Mouse (Mus musculus): ENCODE measurements at regions not wholly inside any gene's neighbourhood (a gene's known extent, or its start where the extent isn't known, plus 50 kb on each side); places are given as distances from the start of the nearest gene placed in this dataset.

- WGBS = 58% methylated on average over 1 of the region's 1 CpGs
- no peaks in the 10 kb centered on the region for H3K9me3 ChIP-seq (ENCODE audit: control insufficient read depth, low read length)
- no peaks in the 10 kb centered on the region for H3K27me3 ChIP-seq (ENCODE audit: control insufficient read depth, insufficient read depth, low read depth, low read length)
- H3K4me1 ChIP-seq (replicated peaks; ENCODE audit: control insufficient read depth, insufficient read depth, low read length) = no peaks in the 10 kb centered on the region
- H3K4me3 ChIP-seq (ENCODE audit: low read length) = no peak overlapping the region
- H3K36me3 ChIP-seq (ENCODE audit: control insufficient read depth, insufficient read depth, low read length) = no peaks in the 10 kb centered on the region
- no peak overlapping the region for H3K4me2 ChIP-seq (ENCODE audit: low read depth, low read length)
- no peak overlapping the region for H3K27ac ChIP-seq (ENCODE audit: low read length)
- H3K9ac ChIP-seq (ENCODE audit: low read length) = no peak overlapping the region
- ATAC-seq (ENCODE audit: low read depth) = peak; percentile 71; the same call in 1 of the 2 replicates
These were observed 718.2 kb downstream of the Trim52 start for GRCm38 (mm10) chr14:106824100-106824706.

DNA sequence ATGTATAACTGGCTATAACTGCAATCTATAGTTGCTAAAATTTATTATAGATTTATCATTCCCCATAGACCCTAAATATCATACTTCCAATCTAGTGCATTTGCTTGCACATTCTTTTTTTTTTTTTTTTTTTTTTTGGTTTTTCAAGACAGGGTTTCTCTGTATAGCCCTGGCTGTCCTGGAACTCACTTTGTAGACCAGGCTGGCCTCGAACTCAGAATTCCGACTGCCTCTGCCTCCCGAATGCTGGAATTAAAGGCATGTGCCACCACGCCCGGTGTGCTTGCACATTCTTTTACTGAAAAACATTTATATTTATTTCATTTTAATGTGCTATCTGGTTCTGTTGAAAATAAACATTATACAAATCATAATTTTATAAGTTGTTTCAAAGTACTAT lies 729.7 kb downstream of the Trim52 start:
- Histone ChIP-seq H3K4me3 (ENCODE audit: low read length) (no peak overlapping the region), H3K36me3 (ENCODE audit: control insufficient read depth, insufficient read depth, low read length) (no peaks in the 10 kb centered on the region), H3K4me2 (ENCODE audit: low read depth, low read length) (no peak overlapping the region), H3K9me3 (ENCODE audit: control insufficient read depth, low read length) (no peaks in the 10 kb centered on the region), H3K27ac (ENCODE audit: low read length) (no peak overlapping the region), H3K4me1 (replicated peaks; ENCODE audit: control insufficient read depth, insufficient read depth, low read length) (no peaks in the 10 kb centered on the region), H3K9ac (ENCODE audit: low read length) (no peak overlapping the region), H3K27me3 (ENCODE audit: control insufficient read depth, insufficient read depth, low read depth, low read length) (no peaks in the 10 kb centered on the region)
- WGBS = 88% methylated on average over 5 of the region's 5 CpGs
- ATAC-seq (ENCODE audit: low read depth) = no peak

GRCm38 (mm10) chr14:106836179-106836578 lies 730.2 kb downstream of the Trim52 start:
- no peak for ATAC-seq (ENCODE audit: low read depth)
- H3K9ac ChIP-seq (ENCODE audit: low read length) = no peak overlapping the region
- H3K27ac ChIP-seq (ENCODE audit: low read length) = no peak overlapping the region
- no peaks in the 10 kb centered on the region for H3K9me3 ChIP-seq (ENCODE audit: control insufficient read depth, low read length)
- 67% methylated on average over 4 of the region's 4 CpGs for WGBS
- H3K4me2 ChIP-seq (ENCODE audit: low read depth, low read length) = no peak overlapping the region
- no peaks in the 10 kb centered on the region for H3K27me3 ChIP-seq (ENCODE audit: control insufficient read depth, insufficient read depth, low read depth, low read length)
- no peaks in the 10 kb centered on the region for H3K4me1 ChIP-seq (replicated peaks; ENCODE audit: control insufficient read depth, insufficient read depth, low read length)
- H3K4me3 ChIP-seq (ENCODE audit: low read length) = no peak overlapping the region
- no peaks in the 10 kb centered on the region for H3K36me3 ChIP-seq (ENCODE audit: control insufficient read depth, insufficient read depth, low read length)
